Mouse (Mus musculus) kidney, adult 2 months (tissue): ENCODE data around the gene Samd4b.

Experiments used
- CTCF ChIP-seq: fragments of 200-500 bp; conservative IDR thresholded peaks from 2 replicates; pipeline ENCODE4 v1.5.1; 2011; ENCODE audit warnings: low read depth, mild to moderate bottlenecking, control low read depth, low read length, moderate library complexity, mixed read lengths; ENCODE audit not compliant: insufficient read depth, insufficient read length
- POLR2A ChIP-seq: fragments of 200-500 bp; IDR thresholded peaks from one replicate; pipeline ENCODE4 v1.6.1; 2011; ENCODE audit warnings: low read depth, low read length, control low read depth

DNA sequence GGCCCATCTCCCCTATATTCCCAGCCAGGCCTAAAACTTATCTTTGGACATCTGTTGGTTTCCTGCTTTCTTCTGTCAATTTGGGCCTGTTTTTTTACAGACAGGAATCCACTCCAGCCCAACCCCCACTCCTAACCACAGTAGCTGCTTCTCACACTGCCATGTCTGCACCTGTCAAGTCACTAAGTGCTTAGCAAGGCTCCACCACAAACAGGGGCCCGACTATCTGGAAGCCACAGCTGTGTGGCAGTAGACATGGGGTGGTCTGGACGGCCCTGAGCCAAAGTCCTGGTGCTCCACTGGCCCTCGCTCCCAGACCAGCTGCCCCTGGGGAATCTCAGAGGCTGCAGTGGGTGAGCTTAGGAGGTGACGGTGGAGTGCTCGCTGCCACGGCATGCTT is 40.2 kb downstream of the Samd4b start:
- TF ChIP-seq CTCF = no peak
- TF ChIP-seq POLR2A = no peak
